Mouse (Mus musculus) CH12.LX (cell line): ENCODE measurements around the gene Gtf3c5. TPM values are rescaled to one million over a fixed set of nuclear protein-coding genes. Genes with fewer than 3 reads are reported as not detected.

Source experiments
- DNase-seq: peaks from one replicate; pipeline ENCODE4 v3.0.0-alpha.2; 2013; ENCODE audit errors: extremely low read depth
- H3K27ac ChIP-seq: 2 replicates; pipeline ENCODE4 v1.5.1; 2012; ENCODE audit warnings: low read depth, mild to moderate bottlenecking, control low read depth, moderate library complexity; ENCODE audit not compliant: insufficient read depth
- H3K27me3 ChIP-seq: replicated peaks from 2 replicates; pipeline ENCODE3; 2012; ENCODE audit warnings: inconsistent platforms
- H3K36me3 ChIP-seq, 2 experiments: replicated peaks in 1 of 2; 2 replicates each; pipeline versions ENCODE3 to v1.6.1; 2012; ENCODE audit warnings: inconsistent platforms in 1 of 2, low read length in 1 of 2, mild to moderate bottlenecking in 1 of 2, mixed read lengths in 1 of 2, moderate library complexity in 1 of 2; ENCODE audit not compliant: control insufficient read depth in 1 of 2, insufficient read depth in 1 of 2
- H3K4me1 ChIP-seq, 2 experiments: 2 replicates each; pipeline ENCODE4 v1.6.1; 2012; ENCODE audit warnings: inconsistent platforms in 1 of 2, moderate library complexity in 1 of 2; ENCODE audit not compliant: insufficient read depth in 2 of 2, control insufficient read depth in 1 of 2
- H3K4me2 ChIP-seq: 2 replicates; pipeline ENCODE4 v1.6.1; 2012; ENCODE audit warnings: low read depth, mild to moderate bottlenecking, control low read depth; ENCODE audit not compliant: poor library complexity, insufficient read depth, severe bottlenecking
- H3K4me3 ChIP-seq, 3 experiments: fragments of 150-350 bp in 1 of 3; sonication (generic) in 1 of 3; replicated peaks in 1 of 3; 2 replicates each; pipeline versions ENCODE3 to v1.5.1; 2011 to 2012; ENCODE audit warnings: low read depth in 2 of 3, low read length in 2 of 3, mild to moderate bottlenecking in 2 of 3, moderate library complexity in 2 of 3, control low read depth in 1 of 3, improper control_type of control experiment in 1 of 3, inconsistent platforms in 1 of 3, mixed read lengths in 1 of 3; ENCODE audit not compliant: poor library complexity in 1 of 3
- H3K79me2 ChIP-seq: replicated peaks from 2 replicates; pipeline ENCODE4 v1.6.1; 2012; ENCODE audit warnings: mild to moderate bottlenecking, moderate library complexity; ENCODE audit not compliant: control insufficient read depth, poor library complexity, insufficient read depth, severe bottlenecking; ENCODE audit errors: extremely low read depth
- H3K9ac ChIP-seq: 2 replicates; pipeline ENCODE4 v1.6.1; 2012; ENCODE audit warnings: low read depth, mild to moderate bottlenecking, control low read depth, moderate library complexity; ENCODE audit not compliant: insufficient read depth
- H3K9me3 ChIP-seq: replicated peaks from 2 replicates; pipeline ENCODE3; 2012; ENCODE audit warnings: low read length, inconsistent platforms, mixed read lengths
- CHD1 ChIP-seq: IDR thresholded peaks from 2 replicates; pipeline ENCODE4 v1.6.1; 2012; ENCODE audit warnings: low read depth, low read length, improper control_type of control experiment, inconsistent platforms
- CHD2 ChIP-seq: IDR thresholded peaks from 2 replicates; pipeline ENCODE4 v1.6.1; 2011; ENCODE audit warnings: low read length, improper control_type of control experiment
- ELF1 ChIP-seq: IDR thresholded peaks from 2 replicates; pipeline ENCODE4 v1.6.1; 2014; ENCODE audit warnings: low read depth, mild to moderate bottlenecking, inconsistent platforms, low read length, improper control_type of control experiment
- EP300 ChIP-seq: IDR thresholded peaks from 2 replicates; pipeline ENCODE4 v1.6.1; 2011; ENCODE audit warnings: low read length, improper control_type of control experiment
- ETS1 ChIP-seq: conservative IDR thresholded peaks from 2 replicates; pipeline ENCODE4 v1.6.1; 2012; ENCODE audit warnings: low read depth, mild to moderate bottlenecking, inconsistent platforms, low read length, improper control_type of control experiment, moderate library complexity
- GABPA ChIP-seq: IDR thresholded peaks from 2 replicates; pipeline ENCODE4 v1.6.1; 2012; ENCODE audit warnings: low read depth, low read length, improper control_type of control experiment, inconsistent platforms; ENCODE audit not compliant: insufficient replicate concordance
- IRF4 ChIP-seq: IDR thresholded peaks from 2 replicates; pipeline ENCODE4 v1.6.1; 2014; ENCODE audit warnings: low read depth, mild to moderate bottlenecking, inconsistent platforms, low read length, improper control_type of control experiment
- JUND ChIP-seq: conservative IDR thresholded peaks from 2 replicates; pipeline ENCODE4 v1.6.1; 2011; ENCODE audit warnings: low read depth, low read length, improper control_type of control experiment
- KAT2A ChIP-seq: IDR thresholded peaks from 2 replicates; pipeline ENCODE4 v1.6.1; 2012; ENCODE audit warnings: low read length, improper control_type of control experiment, inconsistent platforms; ENCODE audit not compliant: insufficient replicate concordance
- MAFK ChIP-seq: IDR thresholded peaks from 2 replicates; pipeline ENCODE4 v1.6.1; 2011; ENCODE audit warnings: low read length, improper control_type of control experiment; ENCODE audit not compliant: insufficient replicate concordance
- NELFE ChIP-seq: IDR thresholded peaks from 2 replicates; pipeline ENCODE4 v1.6.1; 2011; ENCODE audit warnings: low read depth, low read length, improper control_type of control experiment
- PAX5 ChIP-seq: IDR thresholded peaks from 2 replicates; pipeline ENCODE4 v1.6.1; 2012; ENCODE audit warnings: low read length, inconsistent platforms, mixed read lengths
- TBP ChIP-seq: conservative IDR thresholded peaks from 2 replicates; pipeline ENCODE4 v1.6.1; 2011; ENCODE audit warnings: low read depth, low read length, improper control_type of control experiment
- TCF12 ChIP-seq: IDR thresholded peaks from 2 replicates; pipeline ENCODE4 v1.6.1; 2014; ENCODE audit warnings: low read depth, mild to moderate bottlenecking, inconsistent platforms, low read length, improper control_type of control experiment
- USF2 ChIP-seq: conservative IDR thresholded peaks from 2 replicates; pipeline ENCODE4 v1.6.1; 2011; ENCODE audit warnings: low read depth, low read length, improper control_type of control experiment
- ZMIZ1 ChIP-seq: IDR thresholded peaks from 2 replicates; pipeline ENCODE4 v1.6.1; 2012; ENCODE audit warnings: low read depth, mild to moderate bottlenecking, inconsistent platforms, low read length, improper control_type of control experiment
- ZNF384 ChIP-seq: IDR thresholded peaks from 2 replicates; pipeline ENCODE4 v1.6.1; 2012; ENCODE audit warnings: low read depth, low read length, improper control_type of control experiment, inconsistent platforms
- dilution Hi-C: fragments of 300-500 bp; cut with MboI; formaldehyde crosslinking; loops from 2 replicates; pipeline ENCODE4 v1.14.3; 2020; ENCODE audit warnings: low sequenced_read_pairs; ENCODE audit not compliant: extremely low pct_unique_long_range_greater_than_20kb, extremely low pct_ligation_motif_present
- in situ Hi-C: fragments of 300-500 bp; cut with MboI; formaldehyde crosslinking; loops from 3 replicates; pipeline ENCODE4 v1.14.3; 2019; ENCODE audit warnings: low sequenced_read_pairs, low pct_ligation_motif_present, low pct_unique_long_range_greater_than_20kb, mixed read lengths
- polyA plus RNA-seq: library from polyadenylated mRNA; unstranded; fragments of >175 nt; gene quantifications from 2 replicates; pipeline ENCODE4 v1.2.1, GENCODE M21; 2012; ENCODE audit warnings: low read depth; ENCODE audit not compliant: insufficient read length
- total RNA-seq, 2 experiments: library from RNA; depleted of rRNA; stranded (reverse); fragments of 300-350 nt in 1 of 2; fragments of >200 nt in 1 of 2; gene quantifications; 2 replicates each; pipeline ENCODE4 v1.2.3; 2012 to 2014

Gtf3c5 gene
- total and polyA plus RNA-seq, 3 experiments, result 8.6 to 27.4 (median 12.5) TPM

DNA sequence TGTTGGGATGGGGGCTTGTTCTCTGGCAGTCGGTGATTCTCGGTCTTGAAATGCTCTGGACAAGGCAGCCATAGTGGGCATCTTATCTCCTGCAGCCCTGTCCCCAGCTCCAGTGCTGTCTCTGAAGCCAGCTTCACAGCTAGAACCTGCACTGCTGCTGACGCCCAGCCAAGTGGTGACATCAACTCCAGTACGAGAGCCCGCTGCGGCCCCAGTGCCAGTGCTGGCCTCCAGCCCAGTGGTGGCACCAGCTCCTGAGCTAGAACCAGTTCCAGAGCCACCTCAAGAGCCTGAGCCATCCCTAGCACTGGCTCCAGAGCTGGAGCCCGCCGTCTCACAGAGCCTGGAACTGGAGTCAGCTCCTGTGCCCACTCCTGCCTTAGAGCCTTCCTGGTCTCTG, 39.7 kb downstream of the Gtf3c5 start:
- Histone ChIP-seq H3K36me3 (peaks cover 42 to 71% of the 10 kb centered on the region in 2 experiments), H3K9me3 (no peaks in the 10 kb centered on the region), H3K27me3 (no peaks in the 10 kb centered on the region), H3K4me1 (peaks cover 31 to 64% of the 10 kb centered on the region in 2 experiments), H3K4me3 (no peak overlapping the region), H3K79me2 (no peaks in the 10 kb centered on the region), H3K4me2 (no peak overlapping the region), H3K9ac (no peak overlapping the region), H3K27ac (no peak overlapping the region)
- in situ Hi-C loops (no loop called here), dilution Hi-C loops (no loop called here)
- TF ChIP-seq MAFK (no peak), GABPA (no peak), NELFE (no peak), ETS1 (no peak), IRF4 (no peak), ELF1 (no peak), PAX5 (no peak), ZNF384 (no peak), EP300 (no peak), ZMIZ1 (no peak), CHD1 (no peak), KAT2A (no peak), JUND (no peak), USF2 (no peak), TCF12 (no peak)
- DNase-seq, result no peak

GRCm38 (mm10) chr2:28540587-28541227, 42.8 kb downstream of the Gtf3c5 start:
- Histone ChIP-seq H3K27me3 (no peaks in the 10 kb centered on the region), H3K4me1 (peaks cover 42 to 72% of the 10 kb centered on the region in 2 experiments), H3K4me3 (no peak overlapping the region), H3K27ac (peak overlapping the region; percentile 36), H3K4me2 (0 out of 2 replicates have a peak overlapping the region, but pooled peaks have one; percentile 2), H3K9ac (no peak overlapping the region), H3K36me3 (peaks cover 32 to 43% of the 10 kb centered on the region in 2 experiments), H3K79me2 (no peaks in the 10 kb centered on the region), H3K9me3 (no peaks in the 10 kb centered on the region)
- TF ChIP-seq TBP, result peak; percentile 61; the same call in 1 of the 2 replicates
- no peak for TF ChIP-seq CHD2
- dilution Hi-C loops, result no loop called here
- in situ Hi-C loops, result no loop called here
- DNase-seq, result peak; percentile 38
